Mouse (Mus musculus) neutrophil, adult 59 days (primary cell): ENCODE results near the gene Padi6. TPM values are rescaled to one million over a fixed set of nuclear protein-coding genes. Genes with fewer than 3 reads are reported as not detected.

Source experiments
- total RNA-seq, 2 experiments: library from RNA; stranded (reverse); gene quantifications; 1 replicate in 1 of 2; 2 replicates in 1 of 2; pipeline ENCODE4 v1.2.4; 2023

The Padi6 gene
- total RNA-seq = under 1 TPM in 1 of 2 experiments, not detected in 1; 0.20 TPM

DNA sequence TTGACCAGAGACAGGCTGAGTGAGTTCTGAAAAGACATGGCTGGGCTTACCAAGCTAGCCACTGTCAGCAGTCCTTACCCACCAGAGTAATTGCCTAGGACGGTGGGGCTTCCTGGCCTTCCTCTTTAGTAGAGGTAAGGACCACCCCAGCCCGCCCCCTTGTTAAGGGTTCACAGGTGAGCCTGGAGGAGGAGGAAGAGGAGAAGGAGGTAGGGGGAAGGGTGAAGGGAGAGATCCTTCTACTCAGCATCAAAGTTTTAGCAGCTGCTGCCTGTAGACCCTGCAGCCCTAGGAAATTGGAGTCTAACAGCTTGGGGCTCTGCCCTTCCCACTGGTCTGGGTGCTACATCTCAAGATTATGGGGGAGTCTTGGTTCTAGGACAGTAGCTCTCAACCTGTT lies at the start of gene Padi6:
Gene Padi6, minus strand, starts transcription at position 101 of the 400 bp plus-strand sequence.

DNA sequence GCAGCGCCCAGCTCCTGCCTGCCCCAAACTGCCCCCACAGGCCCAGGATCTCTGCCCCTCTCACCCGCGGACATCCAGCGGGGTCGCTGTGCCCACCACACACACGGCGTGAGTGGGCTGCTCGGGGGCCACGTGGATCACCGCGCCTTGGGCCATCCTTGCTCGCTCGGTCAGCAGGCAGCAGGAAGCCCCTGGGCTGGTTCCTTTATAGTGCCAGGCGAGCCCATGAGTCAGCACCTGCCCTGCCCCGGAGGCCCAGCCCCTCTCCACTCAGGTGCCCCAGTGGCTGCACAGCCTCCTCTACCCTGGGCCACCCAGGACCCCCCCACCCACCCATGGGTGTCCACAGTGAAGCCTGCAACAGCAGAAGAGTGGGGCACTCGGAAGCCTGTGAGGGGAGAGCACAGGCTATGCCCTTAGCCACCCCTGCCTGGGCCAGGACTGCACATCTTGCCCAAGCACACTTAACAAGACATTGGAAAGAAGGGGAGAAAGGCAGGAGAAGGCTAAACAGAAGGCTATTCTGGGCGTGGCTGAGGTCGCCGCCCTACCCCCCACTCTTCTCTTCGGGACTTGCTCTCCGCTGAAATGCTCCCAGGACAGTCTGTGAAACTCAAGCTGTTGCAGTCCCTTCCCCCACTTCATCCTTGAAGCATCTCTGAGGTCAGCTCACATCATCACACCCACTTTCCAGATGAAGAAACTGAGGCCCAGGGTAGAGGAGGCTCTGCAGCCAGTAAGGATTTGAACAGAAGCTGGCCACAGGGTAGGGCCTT lies 31.8 kb upstream of the Padi6 start, which contains the start of gene Padi4:
Gene Padi4, minus strand, starts transcription at position 212 of the 776 bp plus-strand sequence.

DNA sequence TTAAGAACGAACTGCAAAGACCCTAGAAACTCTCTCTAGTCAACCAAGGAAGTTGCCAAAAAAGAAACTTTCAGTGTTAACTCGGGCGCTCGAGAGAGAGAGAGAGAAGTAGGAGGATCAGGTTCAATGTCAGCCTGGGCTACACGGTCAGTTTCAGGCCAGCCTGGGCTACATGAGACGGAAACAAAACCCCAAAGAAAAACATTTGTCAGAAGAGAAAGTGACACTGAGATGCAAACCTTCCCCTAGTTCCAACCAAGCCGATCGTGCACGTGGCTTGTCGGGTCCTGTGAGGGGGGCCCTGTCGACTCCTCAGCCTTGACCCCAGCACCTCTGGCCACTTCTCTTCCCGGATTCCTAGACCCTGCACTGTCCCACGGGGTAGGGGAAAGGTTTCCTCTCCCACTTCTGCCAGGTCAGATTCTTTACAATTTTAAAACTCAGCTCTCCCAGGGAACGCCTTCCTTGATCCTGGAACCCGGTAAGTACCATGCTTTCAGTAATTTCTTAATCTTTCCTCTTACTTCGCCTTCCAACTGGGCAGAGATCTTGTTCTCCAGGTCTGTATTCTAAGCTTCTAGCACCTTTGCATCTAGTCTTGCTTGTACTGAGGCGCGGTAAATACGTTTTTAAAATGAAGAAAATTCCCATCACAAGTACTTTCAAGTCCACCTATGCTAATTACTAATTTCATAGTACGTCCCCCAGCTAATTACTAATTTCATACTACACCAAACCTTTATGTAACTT lies 42.0 kb downstream of the Padi6 start, which contains the start of gene Rcc2:
Gene Rcc2, plus strand, starts transcription at position 273 of the 750 bp plus-strand sequence.

Other genes starting within 250 kb of the Padi6 start
- gene Arhgef10l, start 76.6 kb downstream of the Padi6 start, total RNA-seq = 10 to 100 TPM; 42.1 to 54.6 TPM
- gene Rcc2, start 42.1 kb downstream of the Padi6 start, total RNA-seq = 10 to 100 TPM; 70.5 to 73.6 TPM
- 100 to 1,000 TPM; 443 to 544 TPM for gene Padi4, start 31.6 kb upstream of the Padi6 start, total RNA-seq
- gene Padi3, start 68.0 kb upstream of the Padi6 start, total RNA-seq = under 1 TPM; 0.24 to 0.60 TPM
- gene Padi1, start 103.1 kb upstream of the Padi6 start, total RNA-seq = not detected
- gene Padi2, start 163.7 kb upstream of the Padi6 start, total RNA-seq = 10 to 100 TPM; 33.8 to 42.6 TPM
- 10 to 100 TPM; 74.0 to 91.4 TPM for gene Sdhb, start 218.6 kb upstream of the Padi6 start, total RNA-seq
- 10 to 100 TPM; 38.1 to 53.5 TPM for gene Atp13a2, start 244.2 kb upstream of the Padi6 start, total RNA-seq